Mouse (Mus musculus) heart, embryonic 12.5 days (tissue): ENCODE results near the gene Nuak1. TPM values are rescaled to one million over a fixed set of nuclear protein-coding genes. Genes with fewer than 3 reads are reported as not detected.

Source experiments
- ATAC-seq: fragments of 200-750 bp; cut with Nextera tagmentation; 2 replicates; pipeline ENCODE4 v1.8.0; 2017; ENCODE audit warnings: moderate TSS enrichment, moderate library complexity; ENCODE audit not compliant: insufficient number of reproducible peaks, low FRiP score
- H3K27ac ChIP-seq: fragments of 300-500 bp; sonication (generic); 2 replicates; pipeline ENCODE4 v1.5.1; 2016; ENCODE audit warnings: mild to moderate bottlenecking, moderate library complexity; ENCODE audit not compliant: poor library complexity, severe bottlenecking
- H3K27me3 ChIP-seq: fragments of 300-500 bp; sonication (generic); replicated peaks from 2 replicates; pipeline ENCODE4 v1.6.1; 2016; ENCODE audit warnings: mild to moderate bottlenecking, moderate library complexity
- H3K36me3 ChIP-seq: fragments of 300-500 bp; sonication (generic); 2 replicates; pipeline ENCODE4 v1.6.1; 2016; ENCODE audit warnings: mild to moderate bottlenecking, moderate library complexity
- H3K4me1 ChIP-seq: fragments of 300-500 bp; sonication (generic); replicated peaks from 2 replicates; pipeline ENCODE4 v1.6.1; 2016; ENCODE audit warnings: mild to moderate bottlenecking
- H3K4me2 ChIP-seq: fragments of 300-500 bp; sonication (generic); 2 replicates; pipeline ENCODE4 v1.6.1; 2016; ENCODE audit warnings: mild to moderate bottlenecking, moderate library complexity
- H3K4me3 ChIP-seq: fragments of 300-500 bp; sonication (generic); 2 replicates; pipeline ENCODE4 v1.5.1; 2016; ENCODE audit warnings: mild to moderate bottlenecking
- H3K9ac ChIP-seq: fragments of 300-500 bp; sonication (generic); 2 replicates; pipeline ENCODE4 v1.6.1; 2016; ENCODE audit warnings: mild to moderate bottlenecking, moderate library complexity
- H3K9me3 ChIP-seq: fragments of 300-500 bp; sonication (generic); replicated peaks from 2 replicates; pipeline ENCODE4 v1.6.1; 2016; ENCODE audit warnings: mild to moderate bottlenecking, moderate library complexity
- WGBS: fragments of 180-500 bp; shearing (Covaris S2); methylation state at CpG from one replicate; pipeline ENCODE4 v1.1.7; 2016; 5-methylcytosine and 5-hydroxymethylcytosine counted together
- polyA plus RNA-seq: library from polyadenylated mRNA; unstranded; fragments of >200 nt; fragmentation: Nextera tagmentation; extraction: Ambion mirVana; gene quantifications from 2 replicates; pipeline ENCODE4 v1.2.1, GENCODE M21; 2016

Nuak1 gene
- polyA plus RNA-seq, 1 experiment from 2014 or later, result 3.7 TPM

- H3K4me1 ChIP-seq, result no peaks in the 10 kb centered on the region
- 75% methylated on average over 5 of the region's 5 CpGs for WGBS
- no peak overlapping the region for H3K4me2 ChIP-seq
- ATAC-seq, result no peak
- H3K27ac ChIP-seq, result no peak overlapping the region
- no peaks in the 10 kb centered on the region for H3K27me3 ChIP-seq
- no peak overlapping the region for H3K9ac ChIP-seq
- H3K4me3 ChIP-seq, result no peak overlapping the region
- no peaks in the 10 kb centered on the region; the same call in 1 of the 2 replicates for H3K9me3 ChIP-seq
- H3K36me3 ChIP-seq, result no peaks in the 10 kb centered on the region
Measured at GRCm38 (mm10) chr10:84329336-84329735, 111.1 kb downstream of the Nuak1 start.

GRCm38 (mm10) chr10:84324018-84324417 lies 116.4 kb downstream of the Nuak1 start:
- no peaks in the 10 kb centered on the region for H3K9me3 ChIP-seq
- WGBS, result 64% methylated on average over 6 of the region's 6 CpGs
- H3K4me1 ChIP-seq, result no peaks in the 10 kb centered on the region
- H3K9ac ChIP-seq, result no peak overlapping the region
- no peak overlapping the region for H3K4me3 ChIP-seq
- no peak overlapping the region for H3K27ac ChIP-seq
- H3K4me2 ChIP-seq, result no peak overlapping the region
- no peaks in the 10 kb centered on the region for H3K36me3 ChIP-seq
- no peak for ATAC-seq
- no peaks in the 10 kb centered on the region for H3K27me3 ChIP-seq

Other genes starting within 250 kb of the Nuak1 start
- 145 and 154 TPM in 2 replicates for gene Ckap4, start 93.5 kb upstream of the Nuak1 start, polyA plus RNA-seq
- 29.1 and 32.2 TPM in 2 replicates for gene Tcp11l2, start 136.0 kb upstream of the Nuak1 start, polyA plus RNA-seq
- gene Polr3b, start 181.7 kb upstream of the Nuak1 start, polyA plus RNA-seq, result 13.3 and 13.4 TPM in 2 replicates